ENCODE assay signal across 9 mouse cellular contexts in genomic region chr16:8108141-8109122, GRCm38 (mm10).
DNase-seq lines count a peak whose midpoint lies in the region; ATAC-seq and TF ChIP-seq lines count a peak whose summit lies in the region.
"Had no signal": no experiment of that assay in that cellular context is flagged by ENCODE, and none has a peak within 500 bp of the region (broad histone marks: within the 10 kb centered on the region; RNA-seq: fewer than 3 reads in every experiment).

No protein-coding gene starts in this region.

- WGBS in lung, embryonic 16.5 days: 48% methylated on average over 19 of the region's 19 CpGs

- peak; percentile 20 to 24 for DNase-seq in left cerebral cortex, adult 2 months (ENCODE audit: extremely low spot score in 1 of 2, low spot score in 2 of 2)
- no peak for DNase-seq in left cerebral cortex, adult 8-10 months (ENCODE audit: low spot score in 2 of 2)
- DNase-seq in heart, postnatal 14 days: peak; percentile 64 to 66
- DNase-seq in cerebellum, adult 9-10 months: no peak
- no peak for DNase-seq in thymus, postnatal 4 days

- peak overlapping the region; percentile 27; the same call in 1 of the 2 replicates for H3K4me2 ChIP-seq in lung, embryonic 16.5 days (ENCODE audit: low read depth, low read length)

- H3K27ac ChIP-seq in left cerebral cortex, adult 2 months: no peak overlapping the region
- H3K27ac ChIP-seq in lung, embryonic 16.5 days (ENCODE audit: low read length): no peak overlapping the region

- H3K9me3 ChIP-seq in lung, embryonic 16.5 days (ENCODE audit: control insufficient read depth, low read length): no peaks in the 10 kb centered on the region

- no peaks in the 10 kb centered on the region for H3K27me3 ChIP-seq in lung, embryonic 16.5 days (ENCODE audit: control insufficient read depth, insufficient read depth, low read depth, low read length)
- H3K27me3 ChIP-seq: megakaryocyte, embryonic 14.5 days had no signal

- peak; percentile 44; the same call in 1 of the 2 replicates for ATAC-seq in frontal cortex, adult (ENCODE audit: low TSS enrichment)
- peak; percentile 65 for ATAC-seq in lung, embryonic 16.5 days (ENCODE audit: low read depth)
- ATAC-seq in megakaryocyte, adult 5-6 weeks (ENCODE audit: poor library complexity, severe bottlenecking): no peak

- intact Hi-C loops in left cerebral cortex, adult 2 months (cut with DNase I): no loop called here
- intact Hi-C loops in heart, postnatal 14 days (cut with DNase I): no loop called here

- H3K4me3 ChIP-seq in left cerebral cortex, adult 2 months: no peak overlapping the region
- H3K4me3 ChIP-seq in lung, embryonic 16.5 days (ENCODE audit: low read length): no peak overlapping the region

- H3K9ac ChIP-seq in lung, embryonic 16.5 days (ENCODE audit: low read length): no peak overlapping the region

- 0 out of 2 replicates have a peak, but pooled peaks cover 2% of the 10 kb centered on the region for H3K4me1 ChIP-seq in lung, embryonic 16.5 days (replicated peaks; ENCODE audit: control insufficient read depth, insufficient read depth, low read length)
- H3K4me1 ChIP-seq: megakaryocyte, embryonic 14.5 days had no signal

- H3K36me3 ChIP-seq in lung, embryonic 16.5 days (ENCODE audit: control insufficient read depth, insufficient read depth, low read length): no peaks in the 10 kb centered on the region

- TF ChIP-seq CTCF in left cerebral cortex, adult 2 months (IDR thresholded peaks at IDR 0.05): no peak

Comparison
In these comparisons a context has a peak if more than half of its experiments do, and no peak if none do; other contexts are left out.
1. DNase-seq: peak in left cerebral cortex, adult 2 months (2 of 2) and heart, postnatal 14 days (2 of 2); none in left cerebral cortex, adult 8-10 months (0 of 2), cerebellum, adult 9-10 months (single experiment) and thymus, postnatal 4 days (single experiment).